Mouse (Mus musculus) E14TG2a.4 (cell line): ENCODE data around the gene Prdx2.

Source experiments
- CTCF ChIP-seq: conservative IDR thresholded peaks from 2 replicates; pipeline ENCODE4 v1.5.1; 2014; ENCODE audit warnings: low read length
- NANOG ChIP-seq: IDR thresholded peaks from 2 replicates; pipeline ENCODE4 v1.6.1; 2014; ENCODE audit warnings: borderline replicate concordance, low read length, mixed read lengths
- POU5F1 ChIP-seq: IDR thresholded peaks from 2 replicates; pipeline ENCODE4 v1.6.1; 2014; ENCODE audit warnings: low read length, borderline replicate concordance

DNA sequence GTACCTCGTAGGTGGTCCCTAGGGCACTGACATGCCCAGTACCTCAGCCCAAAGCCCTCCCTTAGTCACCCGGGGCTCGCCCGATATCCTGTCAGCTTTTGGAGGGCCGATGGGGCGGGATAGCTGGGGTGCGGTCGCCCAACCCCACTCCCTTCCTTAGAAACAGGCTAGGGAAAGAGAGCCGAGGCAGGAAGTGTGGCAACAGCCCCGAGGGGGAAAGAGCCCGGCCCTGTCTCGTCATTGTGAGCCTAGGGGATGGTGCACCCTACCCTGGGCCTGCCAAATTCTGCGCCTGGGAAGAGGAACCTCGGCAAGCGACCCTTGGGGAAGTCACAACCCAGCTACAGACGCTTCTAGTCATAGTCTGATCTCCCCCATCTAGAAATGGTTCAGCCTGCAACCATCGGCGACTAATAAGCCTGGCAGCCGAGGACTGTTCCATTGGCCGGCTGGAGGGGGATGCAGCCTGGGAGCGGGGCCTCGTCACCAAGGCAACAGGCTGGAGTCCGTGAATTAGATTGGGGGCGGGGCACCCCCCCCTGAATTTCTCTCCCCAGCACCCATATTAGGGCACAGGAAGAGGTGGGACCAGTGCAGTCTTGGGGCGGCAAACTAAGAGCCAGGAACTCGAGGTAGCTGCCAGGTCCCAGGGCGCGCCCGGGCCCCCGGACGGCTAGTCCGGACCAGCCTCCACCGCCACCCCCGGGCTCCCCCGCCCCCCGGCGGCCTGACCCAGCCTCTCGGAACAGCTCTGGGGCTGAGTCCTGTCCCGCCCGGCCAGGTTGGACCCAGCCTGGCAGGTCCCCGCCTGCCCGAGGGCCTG lies 10.4 kb downstream of the Prdx2 start:
- no peak for TF ChIP-seq CTCF
- TF ChIP-seq POU5F1, result no peak
- TF ChIP-seq NANOG, result no peak
